Mouse (Mus musculus) lung, postnatal 10 days (tissue): ENCODE data around the gene Rasgrp1.

ENCODE experiments used
- DNase-seq: peaks from one replicate; pipeline ENCODE4 v3.0.0; 2021

Gene Rasgrp1

GRCm38 (mm10) chr2:117342547-117343239 is at the start of gene Rasgrp1:
Gene Rasgrp1 (minus strand): TSS chr2:117343001.
- DNase-seq = peak; percentile 30

DNA sequence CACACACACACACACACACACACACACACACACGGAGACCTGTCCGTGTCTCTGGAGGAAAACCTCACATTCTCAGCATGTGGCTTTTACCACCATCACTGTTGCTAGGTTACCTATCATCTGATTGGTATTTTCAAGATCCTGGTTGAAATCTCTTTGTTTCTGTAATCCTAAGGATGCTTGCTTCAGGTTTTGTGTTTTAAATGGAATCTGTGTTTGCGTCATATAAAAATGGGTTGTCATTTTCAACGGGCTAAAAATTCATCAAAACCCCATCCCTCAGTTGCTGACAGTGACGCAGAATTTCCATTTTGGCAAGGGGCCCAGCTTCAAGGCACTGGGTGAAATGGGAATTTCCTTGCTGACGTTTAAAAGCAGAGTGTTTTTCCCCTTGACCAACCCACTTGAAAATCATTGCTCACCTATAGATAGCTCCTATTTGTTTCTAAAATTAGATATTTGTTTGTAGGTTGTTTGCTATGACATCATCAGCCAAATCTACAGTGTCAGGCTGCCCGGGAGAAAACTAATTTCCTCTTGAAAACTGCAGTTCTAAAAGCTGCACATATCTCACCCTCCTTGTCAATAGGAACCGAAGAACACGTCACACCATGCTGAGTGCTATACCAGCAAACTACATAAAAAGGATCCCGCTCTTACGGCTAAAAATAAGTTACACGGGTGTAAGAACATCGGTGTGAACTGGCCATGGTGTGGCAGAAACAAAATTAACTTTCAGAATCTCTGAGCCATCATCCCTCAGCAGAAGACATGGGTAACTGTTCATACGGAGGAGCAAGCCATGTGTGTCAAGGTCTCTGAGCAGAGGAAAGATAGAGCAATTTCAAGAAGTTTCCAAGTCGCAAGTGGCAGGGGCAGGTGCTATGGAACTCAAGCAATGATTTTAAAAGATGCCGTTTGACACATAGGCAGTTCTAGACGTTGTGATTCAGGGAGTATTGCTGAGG is 47.4 kb upstream of the Rasgrp1 start:
- peak; percentile 47 for DNase-seq

GRCm38 (mm10) chr2:117389460-117389859 is 46.7 kb upstream of the Rasgrp1 start:
- DNase-seq = no peak

GRCm38 (mm10) chr2:117388121-117388520 is 45.3 kb upstream of the Rasgrp1 start:
- DNase-seq = no peak

DNA sequence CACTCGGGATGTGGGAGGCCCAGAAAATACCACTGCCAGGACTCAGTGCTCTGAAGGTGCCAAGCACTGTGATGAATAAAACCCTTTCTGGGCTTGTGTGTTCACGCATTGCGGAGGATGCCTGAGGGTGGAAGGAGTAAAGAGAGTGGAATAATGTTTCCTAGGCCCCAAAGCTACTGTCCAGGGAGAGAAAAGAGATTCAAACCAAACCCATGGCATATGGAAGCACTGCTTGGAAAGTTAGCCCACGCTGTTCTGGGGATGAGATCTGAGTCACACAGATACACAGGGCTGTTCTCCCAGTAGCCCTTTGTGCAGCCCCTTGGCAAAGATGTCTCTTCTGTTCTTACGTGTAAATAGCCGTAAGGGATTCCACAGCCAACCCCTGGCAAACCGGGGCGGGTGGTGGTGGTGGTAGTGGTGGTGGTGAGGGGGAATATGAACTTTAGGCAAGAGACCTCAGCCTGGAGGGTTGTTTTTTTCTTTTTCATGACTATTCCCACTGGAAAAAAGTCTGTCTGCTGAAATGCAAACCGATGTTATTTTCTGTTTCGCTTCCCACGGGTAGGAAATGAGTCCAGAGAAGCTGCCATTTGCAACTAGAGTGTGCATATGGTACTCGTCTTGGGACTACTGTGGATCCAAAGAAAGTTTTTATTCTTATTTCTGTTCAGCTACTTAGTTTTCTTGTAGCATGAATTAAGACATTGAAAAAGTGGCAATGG is 44.3 kb upstream of the Rasgrp1 start:
- no peak for DNase-seq

GRCm38 (mm10) chr2:117386036-117386590 is 43.3 kb upstream of the Rasgrp1 start:
- no peak for DNase-seq

- no peak for DNase-seq
Observed at GRCm38 (mm10) chr2:117381314-117381713, 38.5 kb upstream of the Rasgrp1 start.

DNA sequence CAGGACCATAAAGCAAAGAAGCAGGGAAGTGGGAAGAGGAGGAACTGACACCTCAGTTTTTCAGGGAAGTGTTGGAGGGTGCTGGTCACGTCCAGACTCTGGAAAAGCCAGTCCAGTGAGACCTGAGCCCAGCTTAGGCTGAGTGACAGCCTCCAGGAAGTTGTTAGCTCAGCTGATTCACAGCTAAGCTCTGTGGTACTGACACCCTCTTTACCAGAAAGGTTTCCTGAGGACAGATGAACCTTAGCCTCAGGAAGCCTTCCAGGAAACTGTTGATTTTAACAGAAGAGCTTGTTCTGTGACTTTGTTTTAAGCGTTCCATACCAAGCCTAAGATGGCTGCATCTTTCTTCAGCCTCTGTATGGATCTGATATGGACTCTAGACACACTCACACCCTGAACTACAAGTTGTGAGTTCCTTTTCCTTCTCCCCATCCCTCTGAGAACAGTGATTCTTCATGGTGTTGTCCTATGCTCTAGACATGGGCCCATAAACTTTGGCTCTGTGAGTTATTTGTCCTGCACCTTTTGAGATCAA is 31.6 kb upstream of the Rasgrp1 start:
- DNase-seq = no peak

- DNase-seq = no peak
Observed at GRCm38 (mm10) chr2:117371706-117372105, 28.9 kb upstream of the Rasgrp1 start.

- DNase-seq = no peak
Observed at GRCm38 (mm10) chr2:117366478-117366877, 23.7 kb upstream of the Rasgrp1 start.

GRCm38 (mm10) chr2:117364056-117364455 is 21.3 kb upstream of the Rasgrp1 start:
- DNase-seq = no peak

- DNase-seq = no peak
Observed at GRCm38 (mm10) chr2:117357939-117358338, 15.1 kb upstream of the Rasgrp1 start.

GRCm38 (mm10) chr2:117352305-117353123 is 9.7 kb upstream of the Rasgrp1 start:
- DNase-seq = no peak

DNA sequence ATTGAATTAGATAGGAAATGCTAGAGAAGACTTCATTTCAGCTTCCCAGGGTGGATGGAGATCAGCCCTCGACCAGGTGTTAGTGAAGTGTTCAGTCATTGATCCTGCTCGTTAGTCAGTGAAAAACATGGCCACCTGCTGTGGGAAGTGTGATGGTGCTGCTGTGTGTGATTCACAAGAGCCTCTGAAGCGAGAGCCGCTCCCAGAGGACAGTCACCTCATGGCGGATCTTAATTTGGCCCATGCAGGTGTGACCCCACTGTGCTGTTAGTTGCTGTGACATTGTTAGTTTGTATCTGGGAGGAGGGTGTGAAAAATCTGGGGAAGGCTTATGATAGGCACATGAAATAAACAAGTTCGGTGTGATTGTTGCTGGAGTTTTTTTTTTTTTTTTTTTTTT is 7.3 kb upstream of the Rasgrp1 start:
- DNase-seq = no peak

DNA sequence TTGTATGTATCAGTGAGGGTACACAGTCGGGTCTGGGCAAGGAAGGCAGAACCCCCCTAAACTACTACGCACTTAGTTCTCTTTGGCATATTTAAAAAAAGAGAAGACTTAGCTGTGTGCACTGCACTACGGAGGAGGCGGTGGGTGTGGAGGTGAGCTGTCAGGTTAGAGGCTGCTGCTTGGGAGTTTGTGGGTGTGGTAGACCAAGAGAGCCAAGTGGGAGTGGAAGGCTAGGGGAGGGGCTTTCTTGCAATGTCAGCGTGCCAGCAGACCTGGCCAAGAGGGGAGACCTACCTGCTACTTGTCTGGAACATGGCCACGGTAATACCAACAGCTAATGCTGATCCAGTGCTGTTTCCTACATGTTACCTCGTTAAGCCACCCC is 431 bp upstream of the Rasgrp1 start:
- DNase-seq = peak; percentile 22

GRCm38 (mm10) chr2:117342090-117342546 is 683 bp downstream of the Rasgrp1 start:
- DNase-seq = peak; percentile 67

- no peak for DNase-seq
Observed at GRCm38 (mm10) chr2:117338501-117338900, 4.3 kb downstream of the Rasgrp1 start.

- no peak for DNase-seq
Observed at GRCm38 (mm10) chr2:117337902-117338301, 4.9 kb downstream of the Rasgrp1 start.

DNA sequence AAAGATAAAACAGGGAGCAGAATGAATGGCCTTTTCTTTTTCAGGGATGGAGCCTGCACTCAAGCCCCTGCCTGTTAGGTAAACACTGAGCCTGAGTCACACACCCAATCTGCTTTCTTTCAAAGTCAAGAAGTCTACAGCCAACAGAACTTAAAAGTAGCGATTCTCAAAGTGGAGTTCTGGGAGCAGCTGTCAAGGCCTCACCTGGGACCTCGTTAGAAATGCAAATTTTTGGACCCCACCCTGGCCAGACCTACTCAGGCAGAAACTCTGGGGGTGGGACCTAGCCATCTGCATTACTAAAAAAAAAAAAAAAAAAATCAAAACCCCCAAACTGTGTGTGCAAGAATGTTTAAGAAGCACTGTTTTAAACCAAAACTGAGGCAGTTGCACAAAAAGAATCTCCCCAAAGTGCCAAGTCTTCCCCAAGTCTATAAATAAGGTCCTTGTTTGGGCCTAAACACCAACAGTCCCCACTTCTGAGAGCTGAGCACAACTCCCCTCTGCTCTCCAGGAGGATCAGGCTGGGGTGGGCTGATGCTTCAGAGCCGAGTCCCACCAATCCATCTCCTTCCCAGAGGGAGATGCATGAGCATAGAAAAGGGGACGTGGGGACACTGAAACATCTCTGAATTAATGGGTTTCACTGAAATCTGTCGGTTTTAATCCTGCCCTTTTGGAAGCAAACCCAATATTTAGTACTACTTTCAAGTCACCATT is 5.7 kb downstream of the Rasgrp1 start:
- DNase-seq = no peak

DNA sequence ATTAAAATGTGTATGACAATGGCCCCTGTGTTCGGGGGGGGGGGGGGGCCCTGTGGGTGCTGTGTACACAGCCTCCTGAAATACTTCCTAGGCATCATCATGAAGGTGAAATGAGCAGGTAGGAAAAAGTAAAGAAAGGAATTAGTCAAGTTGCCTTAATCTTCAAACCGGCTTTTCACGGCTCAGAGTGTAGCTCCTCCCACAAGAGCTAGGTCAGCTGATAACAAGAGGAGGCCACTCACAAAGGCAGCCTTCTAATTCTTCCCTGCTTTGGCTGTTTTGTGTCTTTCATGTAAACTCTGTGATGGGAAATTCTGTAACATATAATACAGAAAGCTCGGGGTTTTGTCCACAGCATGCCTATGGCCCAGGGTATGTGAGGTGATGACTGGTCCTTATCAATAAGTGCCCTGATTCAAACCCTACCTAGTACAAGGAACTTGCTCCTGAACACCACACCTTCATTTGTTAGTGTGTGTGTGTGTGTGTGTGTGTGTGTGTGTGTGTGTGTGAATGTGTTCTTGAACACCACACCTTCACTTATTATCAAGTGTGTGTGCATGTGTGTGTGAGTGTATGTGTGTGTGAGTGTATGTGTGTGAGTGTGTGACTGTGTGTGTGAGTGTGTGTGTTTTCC is 7.1 kb downstream of the Rasgrp1 start:
- no peak for DNase-seq
